Mouse (Mus musculus) right cerebral cortex, postnatal 14 days (tissue): ENCODE data around the gene Ttc27.

Source experiments
- DNase-seq: peaks from one replicate; pipeline ENCODE4 v3.0.0; 2022

The Ttc27 gene

DNA sequence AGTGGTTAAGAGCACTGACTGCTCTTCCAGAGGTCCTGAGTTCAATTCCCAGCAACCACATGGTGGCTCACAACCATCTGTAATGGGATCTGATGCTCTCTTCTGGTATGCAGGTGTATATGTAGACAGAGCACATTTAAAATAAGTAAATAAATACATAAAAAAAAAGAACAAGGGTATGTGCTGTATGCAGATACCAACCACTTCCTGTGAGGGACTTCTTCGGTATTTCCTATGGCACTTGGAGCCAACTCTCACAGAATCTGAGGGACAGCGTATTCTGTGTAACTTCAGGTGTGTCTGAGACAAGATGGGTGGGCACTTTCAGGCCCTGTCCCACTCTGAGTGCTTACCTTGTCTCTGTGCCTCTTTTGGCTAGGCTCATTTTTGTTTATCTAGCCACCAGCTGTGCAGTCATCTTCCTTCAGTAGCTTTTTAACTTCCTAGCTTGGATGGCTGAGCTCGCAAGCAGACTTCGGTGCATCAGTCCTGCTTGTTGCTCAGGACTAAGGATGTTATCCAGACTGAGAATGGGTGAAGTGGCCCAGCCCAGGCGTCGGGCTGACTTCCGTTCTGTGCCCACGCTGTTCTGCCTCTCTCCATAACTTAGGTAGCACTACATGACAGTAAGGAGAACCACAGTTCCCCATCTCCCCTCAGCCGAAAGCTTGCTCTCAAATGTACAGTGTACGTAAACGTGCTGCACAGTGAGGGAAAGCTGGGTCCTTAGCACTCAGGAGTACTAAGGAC is 37.0 kb downstream of the Ttc27 start:
- no peak for DNase-seq

DNA sequence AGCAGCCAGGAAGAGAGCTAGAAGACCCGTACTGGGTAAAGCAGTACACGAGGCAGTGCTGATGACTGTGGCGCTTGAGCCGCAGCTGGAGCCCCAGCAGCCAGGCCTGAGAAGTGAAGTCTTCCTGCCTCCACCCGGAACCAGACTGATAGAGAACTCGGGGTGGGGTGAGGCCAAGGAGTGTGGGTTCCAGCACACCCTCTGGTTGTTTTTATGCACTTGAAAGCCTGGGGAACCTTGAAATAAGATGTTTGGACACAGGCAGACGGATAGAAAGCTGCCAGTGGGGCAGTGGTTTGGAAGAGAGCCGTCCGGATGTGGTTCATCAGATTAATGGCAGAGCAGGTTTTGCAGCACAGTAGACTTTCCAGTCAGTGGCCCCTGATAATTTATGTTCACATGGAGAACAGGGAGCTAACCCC is 51.9 kb downstream of the Ttc27 start:
- DNase-seq: no peak

DNA sequence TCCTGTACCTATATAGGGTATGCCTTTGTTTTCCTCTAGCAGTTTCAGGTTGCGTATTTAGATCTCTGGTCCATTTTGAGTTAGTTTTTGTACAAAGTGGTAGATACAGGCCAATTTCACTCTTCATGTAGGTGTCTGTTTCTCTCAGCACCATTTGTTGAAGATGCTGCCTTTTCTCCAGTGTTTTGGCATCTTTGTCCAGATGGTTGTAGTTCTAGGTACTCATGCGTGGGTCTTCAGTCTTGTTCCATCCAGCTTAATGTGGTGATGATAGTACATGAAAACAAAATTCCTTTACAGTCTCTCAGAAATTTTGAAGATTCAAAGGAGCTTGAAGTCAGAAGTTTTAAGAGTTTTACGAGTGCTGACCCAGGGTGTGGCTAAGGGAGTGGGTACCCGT is 54.8 kb downstream of the Ttc27 start:
- no peak for DNase-seq

DNA sequence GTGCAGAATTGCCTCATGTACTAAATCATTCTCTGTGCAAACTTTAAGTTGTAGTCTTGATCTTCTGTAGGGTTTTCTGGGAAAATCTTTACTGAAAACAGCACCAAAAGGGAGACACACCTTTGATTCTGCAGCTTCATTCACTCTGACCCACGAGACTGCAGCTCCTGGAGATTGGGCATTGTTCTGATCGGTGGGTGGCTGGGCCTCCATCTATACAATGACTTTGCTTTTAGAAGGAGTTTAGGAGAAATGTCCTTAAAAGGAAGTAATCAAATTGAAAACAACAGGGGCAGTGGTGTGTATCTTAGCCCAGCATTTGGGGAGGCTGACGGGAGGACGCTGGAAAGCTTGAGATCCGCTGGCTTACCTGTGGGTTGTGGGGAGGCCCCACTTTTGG is 56.0 kb downstream of the Ttc27 start:
- DNase-seq: no peak

DNA sequence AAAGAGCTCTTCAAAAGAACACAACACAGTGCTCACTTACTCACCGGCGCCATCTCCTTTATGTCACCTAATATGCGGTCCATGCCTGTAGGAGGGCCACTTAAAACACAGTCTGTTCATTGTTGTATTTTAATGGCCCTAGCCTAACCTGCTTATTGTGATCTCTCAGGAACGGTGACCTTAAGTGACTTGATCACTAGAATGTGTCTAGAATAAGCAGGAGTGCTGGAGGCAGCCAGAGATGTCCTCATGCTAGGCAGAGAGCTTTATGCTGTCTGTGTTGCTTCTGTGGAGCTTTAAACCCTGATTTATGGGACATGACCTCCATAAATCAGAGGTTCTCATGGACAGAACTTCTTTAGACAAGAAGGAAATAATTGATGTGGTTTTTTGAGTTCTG is 62.6 kb downstream of the Ttc27 start:
- no peak for DNase-seq

DNA sequence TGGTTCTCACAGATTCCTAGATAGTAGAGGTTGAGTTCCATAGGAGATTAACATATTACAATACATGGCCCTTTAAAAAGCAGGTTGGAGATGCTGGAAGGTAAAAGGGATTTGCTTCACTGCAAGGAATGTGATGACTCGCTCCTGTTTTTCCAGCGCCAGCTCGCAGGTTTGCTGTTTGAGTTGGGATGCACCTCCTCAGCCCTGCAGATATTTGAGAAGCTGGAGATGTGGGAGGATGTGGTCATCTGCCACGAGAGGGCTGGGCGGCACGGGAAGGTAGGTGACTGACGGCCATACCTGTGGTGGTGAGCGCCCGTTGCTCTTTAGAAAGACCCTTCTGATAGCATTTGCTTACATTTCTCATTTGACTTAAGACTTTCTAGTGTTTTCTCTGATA is 63.1 kb downstream of the Ttc27 start:
- DNase-seq: no peak

DNA sequence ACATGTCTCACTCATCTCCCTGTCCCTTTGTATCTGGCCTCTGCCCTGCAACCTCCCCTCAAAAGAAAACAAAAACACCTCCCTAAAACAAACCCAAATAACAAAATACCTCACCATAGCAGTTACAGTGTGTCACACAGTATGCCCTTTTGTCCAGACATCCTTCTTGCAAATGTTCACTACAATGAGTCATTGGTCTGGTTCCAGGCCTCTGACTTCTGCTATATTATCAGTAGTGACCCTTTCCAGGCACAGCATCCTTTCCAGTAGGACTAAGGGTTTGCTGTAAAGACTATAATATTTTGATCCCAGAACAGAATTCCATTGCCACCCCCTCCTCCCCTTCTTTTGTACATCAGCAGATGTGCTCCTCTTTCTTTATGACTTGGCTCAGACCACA is 64.4 kb downstream of the Ttc27 start:
- no peak for DNase-seq

DNA sequence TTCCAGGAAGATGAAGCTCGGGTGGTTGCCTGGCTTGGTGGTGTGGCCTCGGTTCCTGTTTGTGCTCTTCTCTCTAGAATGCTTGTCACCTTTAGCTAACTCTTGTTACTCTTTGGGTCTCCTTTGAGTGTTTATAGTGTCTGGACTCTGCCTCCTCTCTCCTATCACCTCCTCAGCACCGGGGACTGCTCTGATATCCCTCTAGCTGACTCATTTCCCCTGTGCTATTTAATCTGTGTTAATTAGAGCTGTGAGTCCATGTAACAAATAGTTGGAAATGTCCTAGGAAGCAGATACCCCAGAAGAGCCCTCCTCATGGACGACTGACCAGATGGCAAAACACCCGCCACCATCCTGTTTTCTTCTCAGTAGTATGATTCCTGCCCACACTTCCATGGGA is 68.1 kb downstream of the Ttc27 start:
- DNase-seq: no peak

DNA sequence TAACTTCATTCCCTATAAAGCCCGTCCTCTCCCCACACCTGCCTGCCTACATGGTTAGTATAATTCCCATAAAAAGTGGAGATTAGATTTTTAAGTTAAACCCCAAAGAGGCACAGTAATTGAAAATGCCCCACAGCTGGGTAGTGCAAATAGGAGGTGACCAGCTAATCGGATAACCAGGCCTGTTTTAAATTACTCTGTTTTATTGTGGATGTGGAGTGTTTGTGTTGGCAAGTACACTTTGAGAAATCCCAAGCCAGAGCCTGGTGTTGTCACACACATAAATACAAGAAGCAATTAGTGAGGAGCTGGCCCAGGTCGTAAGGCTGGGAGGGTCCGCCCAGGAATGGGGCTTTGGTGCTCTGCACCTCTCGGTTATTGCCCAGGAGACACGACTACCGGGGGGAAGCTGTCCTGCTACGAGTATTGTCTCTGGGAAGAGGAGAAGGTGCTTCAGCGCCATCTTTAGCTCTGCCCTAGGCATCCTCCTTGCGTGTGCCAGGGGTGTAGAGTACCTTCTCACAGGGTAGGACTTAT is 68.7 kb downstream of the Ttc27 start:
- DNase-seq: no peak

DNA sequence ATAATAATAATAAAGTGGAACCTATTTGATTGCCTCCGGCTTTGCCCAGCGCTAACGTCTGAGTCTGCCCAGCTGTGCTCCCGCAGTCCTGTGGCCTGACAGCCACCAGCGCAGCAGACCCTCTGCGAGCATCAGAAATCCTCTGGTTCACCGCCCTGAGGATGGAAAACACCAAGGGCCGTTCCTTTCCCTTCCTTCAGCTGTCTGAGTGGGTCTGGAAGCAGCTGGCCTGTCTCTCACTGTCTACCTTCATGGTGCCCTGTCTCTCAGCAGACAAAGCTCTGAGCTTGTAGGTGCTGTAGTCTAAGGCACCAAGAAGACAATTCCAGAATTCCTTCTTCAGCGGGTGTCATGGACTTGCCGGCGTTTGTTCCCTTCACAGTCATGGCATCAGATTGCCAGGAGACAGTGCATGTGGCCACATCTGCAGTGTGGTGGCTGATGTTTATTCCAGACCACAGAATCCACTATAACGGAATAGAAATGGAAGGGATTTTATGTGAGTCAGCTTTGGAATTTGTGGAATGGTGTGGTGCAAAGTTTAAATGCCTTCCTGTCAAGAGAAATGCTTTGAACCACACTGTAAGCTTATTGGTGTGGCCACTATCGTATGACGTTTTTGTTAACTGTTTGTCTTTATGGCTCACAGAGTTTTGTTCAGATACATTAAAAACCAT is 78.6 kb downstream of the Ttc27 start:
- no peak for DNase-seq

DNA sequence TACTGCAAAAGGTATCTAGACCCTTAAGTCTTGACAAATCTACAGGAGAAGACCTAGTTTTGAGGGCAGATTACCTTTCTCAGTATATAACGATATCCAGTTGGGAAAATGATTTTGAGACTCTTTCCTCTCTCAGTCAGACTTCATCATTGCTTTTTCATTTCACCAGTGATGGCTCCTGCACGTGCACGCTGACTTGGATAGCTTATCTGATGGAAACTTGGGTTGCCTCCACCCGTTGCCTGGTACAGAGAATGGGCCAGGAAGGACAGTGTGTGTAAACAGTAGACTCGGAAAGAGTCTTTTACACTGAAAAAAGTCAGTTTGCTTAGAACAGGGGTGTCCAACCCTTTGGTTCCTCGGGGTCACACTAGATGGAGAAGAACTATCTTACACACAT is 82.3 kb downstream of the Ttc27 start:
- DNase-seq: no peak

DNA sequence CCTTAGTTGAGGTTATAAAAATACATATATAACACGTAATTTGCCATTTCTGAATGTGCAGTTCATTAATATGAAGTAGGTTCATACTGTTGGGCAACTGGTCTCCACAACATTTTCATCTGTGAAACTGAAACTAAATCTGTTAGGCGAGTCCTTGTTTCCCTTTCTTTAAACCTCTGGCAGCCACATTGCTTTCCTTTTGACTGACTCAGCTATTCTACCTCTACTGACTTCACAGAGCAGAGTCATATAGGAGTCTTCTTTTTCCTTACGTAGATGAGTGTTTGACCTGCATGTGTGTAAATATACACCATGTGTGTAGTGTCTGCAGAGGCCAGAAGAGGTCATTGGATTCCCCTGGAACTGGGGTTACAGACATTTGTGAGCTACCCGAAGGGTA is 85.2 kb downstream of the Ttc27 start:
- DNase-seq: no peak

DNA sequence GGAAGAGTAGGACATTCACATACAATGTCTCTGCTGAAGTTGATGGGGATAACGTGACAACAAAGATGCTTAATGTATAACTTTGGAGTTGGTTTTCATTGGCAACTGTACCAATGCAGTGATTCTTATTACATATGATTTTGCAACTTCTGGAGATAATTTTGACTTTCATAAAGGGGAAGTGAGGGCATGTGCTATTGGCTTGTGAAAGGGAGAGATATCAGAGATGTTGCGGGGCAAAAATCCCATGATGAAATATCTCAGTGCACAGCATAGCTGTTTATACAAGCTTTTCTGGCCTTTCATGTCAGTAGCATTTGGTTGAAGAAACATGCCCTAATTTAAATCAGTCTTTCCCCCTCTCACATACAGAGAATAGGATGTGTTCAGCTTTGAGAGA is 86.3 kb downstream of the Ttc27 start:
- no peak for DNase-seq

DNA sequence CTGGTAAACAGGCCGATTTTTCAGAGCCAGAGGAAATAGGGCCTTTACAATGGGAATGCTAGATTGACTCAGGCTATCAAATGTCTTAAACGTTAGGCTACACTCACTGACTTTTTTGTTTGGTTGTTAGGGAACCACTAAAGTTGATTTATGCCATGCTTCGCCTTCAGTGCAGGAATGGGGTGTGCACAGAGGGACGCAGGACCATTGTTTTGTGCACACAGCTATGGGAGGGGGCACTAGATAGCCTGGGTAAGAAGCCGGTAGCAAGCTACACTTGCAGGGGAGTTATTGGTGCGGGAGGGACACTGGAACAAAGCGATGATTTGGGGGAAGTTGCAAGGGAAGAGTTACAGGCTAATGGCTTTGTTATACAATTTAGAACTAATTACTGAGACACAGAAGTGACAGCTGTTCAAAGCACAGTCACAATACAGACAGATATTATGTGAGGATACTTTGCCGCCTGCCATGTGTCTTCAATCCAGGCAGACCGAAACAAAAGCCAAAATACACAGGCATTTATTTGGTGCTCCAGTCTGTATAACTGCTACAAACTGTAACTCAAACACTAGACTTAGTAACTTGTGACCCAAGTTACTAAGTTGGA is 86.9 kb downstream of the Ttc27 start:
- no peak for DNase-seq

DNA sequence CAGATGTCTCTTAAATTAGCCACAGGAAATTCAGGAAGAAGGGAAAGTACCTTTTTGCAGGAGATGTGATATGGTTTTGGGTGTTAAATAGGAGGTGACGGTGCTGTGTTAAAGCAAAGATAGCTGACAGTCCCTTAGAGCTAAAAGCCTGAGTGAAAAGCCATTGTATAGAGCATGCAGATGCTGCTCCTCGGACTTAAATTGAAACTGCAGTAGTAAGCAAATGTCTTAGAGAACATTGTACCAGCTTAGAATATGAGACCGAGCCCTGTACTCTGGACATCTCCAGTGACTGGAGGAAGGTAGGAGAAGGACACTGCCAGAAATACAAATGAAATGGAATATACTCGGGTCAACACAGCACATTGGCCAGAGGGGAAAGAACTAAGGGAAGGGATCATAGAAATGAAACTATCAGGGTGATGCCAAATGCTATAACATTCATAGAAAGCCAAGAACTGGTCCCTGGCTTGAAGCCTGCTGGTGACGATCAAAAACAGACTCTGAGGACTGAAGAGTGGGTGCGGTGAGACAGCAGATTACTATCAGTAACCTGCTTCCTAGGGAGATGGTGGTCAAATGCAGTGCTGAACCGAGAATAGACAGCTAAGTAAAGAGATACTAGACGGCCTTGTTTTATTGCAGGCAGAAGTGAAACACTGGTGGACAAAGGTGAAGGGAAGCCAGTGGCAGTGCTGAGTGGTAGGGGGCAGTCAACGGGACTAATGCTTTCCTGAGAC is 90.1 kb downstream of the Ttc27 start:
- DNase-seq: no peak

DNA sequence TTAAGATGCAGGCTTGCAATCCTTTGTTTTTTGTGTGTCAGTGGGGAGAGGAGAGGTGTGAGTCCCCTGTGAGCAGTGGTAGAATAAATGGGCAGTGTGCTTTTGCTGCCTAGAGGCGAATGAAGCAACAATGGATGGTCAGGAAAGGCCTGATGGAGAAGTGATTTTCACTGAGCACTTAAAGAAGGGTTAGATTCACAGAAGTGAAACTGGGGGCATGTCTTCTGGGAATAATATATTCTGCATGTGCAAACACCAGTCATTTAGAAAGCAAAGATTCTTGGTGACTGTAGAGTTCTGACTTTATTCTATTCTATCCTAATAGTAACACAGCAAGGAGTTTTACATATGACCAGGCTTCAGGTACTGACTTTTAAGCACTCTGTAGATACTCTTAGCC is 90.8 kb downstream of the Ttc27 start:
- DNase-seq: no peak

DNA sequence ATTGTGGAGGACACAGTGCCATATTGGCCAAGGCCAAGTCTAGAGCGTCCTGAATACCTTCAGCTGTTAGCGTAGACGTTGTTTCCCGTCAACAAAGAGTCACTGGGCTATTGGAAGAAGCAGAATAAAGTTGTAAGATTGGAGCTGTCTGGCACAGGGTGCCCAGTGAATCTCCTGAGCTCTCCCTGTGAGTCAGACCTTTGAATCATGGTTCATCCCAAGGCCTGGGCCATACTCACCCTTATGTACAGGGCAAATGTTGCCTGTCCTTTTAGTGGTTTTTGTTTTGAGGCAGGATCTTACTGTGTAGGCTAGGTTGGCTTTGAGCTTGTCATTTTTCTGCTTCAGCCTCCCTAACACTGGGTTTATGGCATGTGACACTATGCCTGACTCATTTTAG is 91.4 kb downstream of the Ttc27 start:
- DNase-seq: no peak

DNA sequence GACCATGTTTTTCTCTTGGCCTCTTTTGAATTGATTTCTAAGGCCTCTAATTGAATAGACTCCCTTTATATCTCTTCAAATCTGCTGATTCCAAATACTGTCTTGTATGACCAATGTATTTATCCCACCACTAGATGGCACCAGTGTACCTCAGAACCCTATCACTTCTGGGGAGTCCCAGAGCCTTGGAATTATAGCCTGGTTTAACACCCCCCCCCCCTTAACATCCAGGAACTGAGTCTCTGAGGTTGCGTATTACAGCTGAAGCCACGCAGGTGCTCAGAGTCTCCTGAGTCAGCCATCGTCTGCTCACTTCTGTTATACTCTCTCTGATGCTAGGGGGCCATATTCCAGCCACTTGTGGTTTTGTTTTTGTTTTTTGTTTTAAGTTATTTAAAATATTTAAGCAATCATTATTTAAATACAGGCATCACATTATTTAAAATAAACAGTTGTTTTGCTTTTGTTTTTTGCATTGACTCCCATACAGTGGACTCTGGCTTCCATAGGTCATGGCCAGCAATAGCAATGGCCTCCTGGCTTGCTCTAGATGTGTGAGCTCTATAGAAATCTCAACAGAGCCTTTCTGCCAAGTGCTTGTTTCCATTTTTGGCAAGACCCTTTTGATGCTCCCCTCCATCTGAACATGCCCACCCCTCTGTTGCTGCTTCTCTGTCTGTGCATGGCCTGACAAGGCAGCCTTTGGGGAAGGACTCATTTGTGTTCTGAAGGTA is 93.5 kb downstream of the Ttc27 start:
- DNase-seq: no peak

DNA sequence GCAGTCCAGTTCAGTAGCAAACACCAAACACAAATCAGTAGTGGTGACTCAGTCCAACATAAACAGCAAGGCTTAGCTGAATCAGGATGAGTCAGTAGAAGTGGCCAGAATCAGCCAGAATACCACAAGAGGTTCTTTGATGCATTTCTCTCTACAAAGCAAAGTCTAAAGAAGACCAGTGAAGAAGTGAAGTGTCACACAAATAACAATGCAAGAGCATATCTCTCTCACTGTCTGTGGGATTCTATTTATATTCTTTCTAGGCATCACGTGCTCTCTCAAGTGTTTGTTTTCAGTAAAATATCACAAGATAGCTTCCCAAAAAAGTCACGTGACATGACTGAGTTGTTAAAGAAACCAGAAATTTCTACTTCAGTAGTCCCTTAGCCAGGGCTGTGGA is 102.2 kb downstream of the Ttc27 start:
- no peak for DNase-seq

DNA sequence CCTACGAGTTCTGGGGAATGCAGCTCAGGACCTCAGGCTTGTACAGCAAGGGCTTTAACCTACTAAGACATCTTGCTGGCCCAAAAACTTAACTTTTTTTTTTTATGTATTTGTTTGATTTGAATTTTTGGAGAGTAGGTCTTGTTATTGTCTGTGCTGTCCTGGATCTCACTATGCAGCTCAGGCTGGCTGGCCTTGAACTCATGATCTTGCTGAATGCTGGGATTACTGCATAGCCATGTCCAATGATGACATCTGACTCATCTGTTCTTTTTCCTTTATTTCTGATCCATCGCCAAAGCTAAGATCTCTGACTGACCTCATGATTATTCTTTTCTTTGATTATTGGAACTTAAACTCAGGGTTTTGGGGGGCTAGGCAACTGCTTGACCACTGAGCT is 113.3 kb downstream of the Ttc27 start:
- no peak for DNase-seq

DNA sequence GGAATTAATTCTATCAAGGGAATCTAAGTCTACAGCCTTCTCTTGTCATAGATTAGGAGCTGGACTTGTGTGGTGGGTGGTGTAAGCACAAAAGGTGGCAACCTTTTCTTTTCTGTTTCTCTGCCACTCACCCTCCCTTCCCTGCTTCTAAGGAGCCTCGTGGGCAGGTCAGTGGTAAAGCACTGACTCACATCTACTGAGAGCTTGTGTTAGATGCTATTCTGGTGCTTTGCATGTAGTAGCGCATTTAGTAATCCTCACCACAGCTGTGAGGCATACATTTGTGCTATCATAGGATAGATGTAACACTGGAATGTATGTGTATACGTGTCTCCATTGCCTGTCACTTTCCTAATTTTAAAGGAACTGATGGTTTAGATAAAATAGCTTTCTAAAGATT is 124.2 kb downstream of the Ttc27 start:
- no peak for DNase-seq

DNA sequence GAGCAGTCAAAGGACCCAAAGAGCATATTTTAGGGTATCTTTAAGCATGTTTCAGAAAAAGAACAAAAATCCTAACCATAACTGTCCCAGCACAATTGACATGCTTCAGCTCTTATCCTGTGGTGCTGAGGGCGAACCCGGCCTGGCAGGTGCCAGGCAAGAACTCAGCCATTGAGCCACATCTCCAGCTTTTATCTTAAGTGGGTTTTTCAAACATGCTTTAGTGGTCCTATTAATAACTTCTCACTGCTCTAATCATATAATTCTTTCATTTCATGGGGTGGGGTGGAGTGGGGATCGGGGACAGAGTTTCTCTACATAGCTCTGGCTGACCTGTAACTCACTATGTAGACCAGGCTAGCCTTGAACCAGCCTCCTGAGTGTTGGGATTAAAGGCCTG is 125.1 kb downstream of the Ttc27 start:
- no peak for DNase-seq

DNA sequence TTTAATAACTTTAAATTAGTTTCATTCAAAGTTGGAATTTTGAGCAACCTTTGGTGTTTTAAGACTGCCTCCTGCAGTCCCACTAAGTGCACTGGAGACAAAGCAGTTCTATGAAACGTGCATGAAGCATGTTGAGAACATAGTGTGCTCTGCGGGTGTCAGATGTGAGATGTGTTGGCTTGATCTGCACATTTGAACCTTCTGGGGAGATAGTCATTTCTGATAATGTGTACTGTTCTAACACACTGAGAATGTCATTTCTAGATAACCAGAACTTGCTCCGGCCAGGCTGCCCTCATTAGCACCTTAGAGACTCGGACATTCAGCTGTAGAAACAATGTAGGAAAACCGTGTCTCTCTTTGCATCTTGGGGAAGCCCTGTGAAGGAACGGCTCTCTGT is 126.0 kb downstream of the Ttc27 start:
- DNase-seq: no peak
